Mouse (Mus musculus): ENCODE results near the gene Fem1b. TPM values are rescaled to one million over a fixed set of nuclear protein-coding genes. Genes with fewer than 3 reads are reported as not detected.
A peak's percentile ranks its signal among the peaks of the same experiment; 100 is the strongest.

The Fem1b gene
- polyA plus RNA-seq, 1 experiment = 20.0 TPM

DNA sequence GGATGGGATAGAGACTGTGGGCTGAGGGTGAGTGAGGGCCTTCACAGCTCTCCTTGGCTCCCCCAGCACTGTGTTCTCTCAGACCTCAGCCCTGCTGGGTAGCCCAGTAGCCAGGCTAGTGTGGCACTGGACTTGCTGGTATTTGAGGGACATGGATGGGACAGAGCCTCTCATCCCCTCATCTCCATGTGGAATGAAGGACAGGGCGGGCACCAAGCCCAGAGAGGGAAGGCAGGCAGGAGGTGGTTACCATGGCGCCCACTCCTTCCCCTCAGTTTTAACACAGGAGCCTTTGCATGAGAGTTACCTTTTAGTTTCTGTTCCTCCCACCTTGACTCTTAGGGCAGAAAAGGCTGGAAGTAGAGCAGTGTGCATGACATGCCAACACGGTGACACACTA, 36.9 kb upstream of the Fem1b start:
- no peak overlapping the region for H3K4me3 ChIP-seq (replicated peaks; ENCODE audit: control insufficient read depth, low read depth, low read length)
- no peak for TF ChIP-seq CTCF (IDR thresholded peaks at IDR 0.05; ENCODE audit: control insufficient read depth, insufficient read depth, low read length)
- no peak for TF ChIP-seq POLR2A (IDR thresholded peaks at IDR 0.05; ENCODE audit: borderline replicate concordance, control insufficient read depth, low read depth, low read length)
- WGBS = 84% methylated on average over 3 of the region's 3 CpGs
- H3K27ac ChIP-seq (ENCODE audit: control insufficient read depth, insufficient read depth, low read depth, low read length, poor library complexity) = no peak overlapping the region
- no peaks in the 10 kb centered on the region for H3K4me1 ChIP-seq (ENCODE audit: control insufficient read depth, insufficient read depth, low read length)

DNA sequence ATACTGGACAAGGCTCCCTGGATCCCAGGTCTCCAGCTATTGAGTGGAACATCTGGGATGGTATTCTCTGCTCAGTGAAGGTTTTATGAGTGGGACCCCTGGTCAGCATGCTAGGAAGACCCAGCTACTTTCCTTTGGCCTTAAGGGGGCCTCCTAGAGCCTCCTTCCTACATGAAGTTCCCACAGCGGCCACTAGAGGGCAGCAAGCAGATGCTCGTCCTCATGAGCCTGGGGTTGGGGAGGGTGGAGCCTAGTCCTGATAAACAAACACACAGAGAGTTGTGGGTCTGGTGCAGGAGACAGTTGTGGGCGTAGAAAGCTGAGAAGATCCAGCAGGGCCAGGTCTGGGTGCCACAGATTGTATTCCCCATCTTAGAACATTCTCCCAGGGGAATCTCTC, 36.0 kb upstream of the Fem1b start:
- Histone ChIP-seq H3K4me3 (replicated peaks; ENCODE audit: control insufficient read depth, low read depth, low read length) (no peak overlapping the region), H3K4me1 (ENCODE audit: control insufficient read depth, insufficient read depth, low read length) (no peaks in the 10 kb centered on the region), H3K27ac (ENCODE audit: control insufficient read depth, insufficient read depth, low read depth, low read length, poor library complexity) (no peak overlapping the region)
- WGBS = 1% methylated on average over 3 of the region's 3 CpGs
- TF ChIP-seq POLR2A (IDR thresholded peaks at IDR 0.05; ENCODE audit: borderline replicate concordance, control insufficient read depth, low read depth, low read length) (no peak), CTCF (IDR thresholded peaks at IDR 0.05; ENCODE audit: control insufficient read depth, insufficient read depth, low read length) (peak; percentile 96)

DNA sequence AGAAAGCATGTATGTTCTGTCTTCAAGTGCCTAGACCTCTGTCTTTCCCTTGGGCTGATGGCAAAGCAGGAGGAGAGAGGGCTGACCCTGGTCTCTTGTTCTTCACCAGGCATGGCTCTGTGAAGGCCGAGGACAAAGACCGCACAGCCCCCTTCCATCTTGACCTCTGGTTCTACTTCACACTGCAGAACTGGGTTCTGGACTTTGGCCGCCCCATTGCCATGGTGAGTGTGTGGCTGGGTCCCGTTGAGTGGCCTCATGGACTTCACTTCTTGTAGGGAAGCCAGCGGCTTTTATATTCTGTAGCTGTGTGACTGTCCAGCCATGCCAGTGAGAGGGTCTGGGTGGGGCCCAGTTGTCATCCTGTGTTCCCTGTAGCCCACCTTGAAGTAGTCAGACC, 32.7 kb upstream of the Fem1b start:
- no peak overlapping the region for H3K4me3 ChIP-seq (replicated peaks; ENCODE audit: control insufficient read depth, low read depth, low read length)
- no peaks in the 10 kb centered on the region for H3K4me1 ChIP-seq (ENCODE audit: control insufficient read depth, insufficient read depth, low read length)
- TF ChIP-seq CTCF (IDR thresholded peaks at IDR 0.05; ENCODE audit: control insufficient read depth, insufficient read depth, low read length) = no peak
- no peak for TF ChIP-seq POLR2A (IDR thresholded peaks at IDR 0.05; ENCODE audit: borderline replicate concordance, control insufficient read depth, low read depth, low read length)
- no peak overlapping the region for H3K27ac ChIP-seq (ENCODE audit: control insufficient read depth, insufficient read depth, low read depth, low read length, poor library complexity)
- 86% methylated on average over 5 of the region's 5 CpGs for WGBS

DNA sequence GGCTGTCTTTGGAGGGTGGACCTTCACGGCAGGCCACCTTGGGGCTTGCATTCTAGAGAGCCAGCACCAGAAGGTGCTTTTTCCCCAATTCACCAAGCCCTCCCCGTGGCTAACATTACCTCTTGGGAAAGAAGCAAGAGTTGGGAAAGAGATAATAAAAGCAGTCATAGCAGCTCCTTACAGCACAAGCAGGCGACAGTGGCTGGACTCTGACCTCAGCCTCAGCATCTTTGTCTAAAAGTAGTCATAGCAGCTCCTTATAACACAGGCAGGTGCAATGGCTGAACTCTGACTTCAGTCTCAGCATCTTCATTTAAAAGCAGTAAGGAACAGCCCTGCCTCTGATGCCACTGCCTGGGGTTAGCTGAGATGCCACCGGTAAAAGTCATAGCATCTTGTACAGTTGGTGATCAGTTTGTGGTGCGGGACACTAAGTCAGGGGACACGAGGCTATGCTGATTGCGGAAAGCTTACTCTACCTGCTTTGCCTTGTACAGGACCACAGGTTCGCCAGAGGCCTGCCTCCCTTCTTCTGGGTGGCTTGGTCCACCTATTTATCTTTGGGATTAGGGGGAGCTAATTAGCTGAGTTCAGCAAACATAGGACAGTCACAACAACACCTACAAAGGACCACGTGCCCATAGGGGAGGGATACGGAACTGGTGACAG, 31.8 kb upstream of the Fem1b start:
- no peaks in the 10 kb centered on the region; the same call in 1 of the 2 replicates for H3K4me1 ChIP-seq (ENCODE audit: control insufficient read depth, insufficient read depth, low read length)
- H3K27ac ChIP-seq (ENCODE audit: control insufficient read depth, insufficient read depth, low read depth, low read length, poor library complexity) = no peak overlapping the region
- 80% methylated on average over 10 of the region's 10 CpGs for WGBS
- H3K4me3 ChIP-seq (replicated peaks; ENCODE audit: control insufficient read depth, low read depth, low read length) = no peak overlapping the region
- TF ChIP-seq POLR2A (IDR thresholded peaks at IDR 0.05; ENCODE audit: borderline replicate concordance, control insufficient read depth, low read depth, low read length) (no peak), CTCF (IDR thresholded peaks at IDR 0.05; ENCODE audit: control insufficient read depth, insufficient read depth, low read length) (no peak)

DNA sequence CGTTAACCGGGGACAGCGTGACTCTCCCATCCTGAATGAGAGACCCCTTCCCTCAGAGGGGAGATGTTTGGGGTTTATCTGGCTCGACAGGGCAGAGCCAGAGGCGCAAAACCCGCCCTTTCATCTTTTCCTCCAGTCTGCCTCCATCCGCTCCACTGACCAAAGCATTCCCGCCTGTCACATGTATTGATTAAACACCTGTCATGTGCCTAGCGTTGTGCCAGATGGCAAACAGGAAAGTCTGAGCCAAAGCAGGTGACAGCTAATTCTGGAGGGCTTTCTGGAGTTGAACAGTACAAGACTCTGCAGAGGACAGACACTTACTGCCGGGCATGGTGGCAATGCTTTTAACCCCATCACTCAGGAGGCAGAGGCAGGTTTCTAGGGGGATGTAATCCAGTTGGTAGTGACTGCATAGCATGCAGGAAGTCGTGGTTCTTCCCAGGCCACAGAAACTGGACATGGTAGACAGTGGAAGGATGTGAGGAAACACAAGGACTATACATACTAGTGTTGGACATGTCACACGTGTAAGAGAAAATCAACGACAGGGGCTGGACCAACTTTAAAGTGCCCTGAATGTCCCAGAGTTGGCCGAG, 27.5 kb upstream of the Fem1b start:
- no peaks in the 10 kb centered on the region; the same call in 1 of the 2 replicates for H3K4me1 ChIP-seq (ENCODE audit: control insufficient read depth, insufficient read depth, low read length)
- peak overlapping the region; percentile 46; the same call in 1 of the 2 replicates for H3K27ac ChIP-seq (ENCODE audit: control insufficient read depth, insufficient read depth, low read depth, low read length, poor library complexity)
- peak overlapping the region; percentile 69 for H3K4me3 ChIP-seq (replicated peaks; ENCODE audit: control insufficient read depth, low read depth, low read length)
- 5% methylated on average over 14 of the region's 14 CpGs for WGBS
- TF ChIP-seq CTCF (IDR thresholded peaks at IDR 0.05; ENCODE audit: control insufficient read depth, insufficient read depth, low read length) (no peak), POLR2A (IDR thresholded peaks at IDR 0.05; ENCODE audit: borderline replicate concordance, control insufficient read depth, low read depth, low read length) (no peak)

DNA sequence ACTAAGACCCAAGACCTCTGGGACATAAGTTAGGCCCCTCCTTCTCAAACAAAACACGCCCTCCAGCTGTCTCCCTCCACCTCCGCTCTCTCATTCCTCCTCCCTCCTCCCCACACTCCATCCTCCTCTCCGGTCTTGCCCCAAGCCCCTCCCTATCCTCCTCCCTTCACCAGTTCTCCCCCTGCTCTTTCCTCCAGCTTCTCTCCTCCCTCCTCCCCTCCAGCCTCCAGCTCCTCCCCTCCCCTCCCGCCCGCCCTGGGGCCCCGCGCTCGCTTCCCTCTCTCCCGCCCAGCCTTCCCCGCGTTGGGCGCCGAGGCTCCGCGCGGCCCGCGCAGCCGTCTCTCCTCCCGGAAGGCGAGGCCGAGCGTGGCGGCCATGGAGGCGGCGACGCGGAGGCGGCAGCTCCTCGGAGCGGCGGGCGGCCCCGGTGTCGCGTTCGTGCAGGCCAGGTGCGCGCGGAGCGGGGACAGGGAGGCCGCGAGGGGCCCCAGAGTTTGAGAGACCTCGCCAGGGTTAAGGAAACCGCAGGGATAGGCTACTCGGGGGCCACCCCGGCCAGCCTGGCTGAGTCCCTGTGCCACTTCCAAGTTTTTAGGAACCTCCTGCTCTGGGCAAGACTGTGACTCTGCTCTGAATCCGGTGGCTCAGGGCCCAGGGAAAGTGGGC, 26.9 kb upstream of the Fem1b start, which contains the start of gene Cln6:
TSS of gene Cln6 (plus strand) at position 280 of the 666 bp plus-strand sequence.
- Histone ChIP-seq H3K4me1 (ENCODE audit: control insufficient read depth, insufficient read depth, low read length) (no peaks in the 10 kb centered on the region; the same call in 1 of the 2 replicates), H3K27ac (ENCODE audit: control insufficient read depth, insufficient read depth, low read depth, low read length, poor library complexity) (peak within 1 kb of the TSS; percentile 46; the same call in 1 of the 2 replicates), H3K4me3 (replicated peaks; ENCODE audit: control insufficient read depth, low read depth, low read length) (peak within 1 kb of the TSS; percentile 69)
- WGBS = 1% methylated on average over 48 of the region's 48 CpGs
- peak; percentile 52; the same call in 1 of the 2 replicates for TF ChIP-seq POLR2A (IDR thresholded peaks at IDR 0.05; ENCODE audit: borderline replicate concordance, control insufficient read depth, low read depth, low read length)
- no peak for TF ChIP-seq CTCF (IDR thresholded peaks at IDR 0.05; ENCODE audit: control insufficient read depth, insufficient read depth, low read length)

DNA sequence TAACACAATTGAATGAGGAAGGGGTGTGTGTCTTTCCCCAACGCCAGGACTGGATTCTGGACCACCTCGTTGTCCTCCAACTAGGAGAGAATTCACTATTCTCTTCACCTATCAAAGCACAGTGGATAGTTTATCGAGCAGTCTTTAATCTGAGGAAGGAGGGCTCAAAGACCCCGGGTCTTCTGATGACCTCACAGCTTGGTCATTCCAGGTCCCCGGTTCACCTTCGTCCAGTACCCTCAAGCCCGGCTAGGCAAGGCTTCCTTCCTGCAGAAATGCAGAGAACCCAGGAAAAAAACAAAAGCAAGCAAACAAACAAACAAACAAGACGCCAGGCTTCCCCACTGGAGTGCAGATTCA, 26.4 kb upstream of the Fem1b start:
- H3K27ac ChIP-seq (ENCODE audit: control insufficient read depth, insufficient read depth, low read depth, low read length, poor library complexity) = no peak overlapping the region
- peak overlapping the region; percentile 69 for H3K4me3 ChIP-seq (replicated peaks; ENCODE audit: control insufficient read depth, low read depth, low read length)
- 1% methylated on average over 8 of the region's 8 CpGs for WGBS
- H3K4me1 ChIP-seq (ENCODE audit: control insufficient read depth, insufficient read depth, low read length) = no peaks in the 10 kb centered on the region; the same call in 1 of the 2 replicates
- TF ChIP-seq POLR2A (IDR thresholded peaks at IDR 0.05; ENCODE audit: borderline replicate concordance, control insufficient read depth, low read depth, low read length) = no peak
- TF ChIP-seq CTCF (IDR thresholded peaks at IDR 0.05; ENCODE audit: control insufficient read depth, insufficient read depth, low read length) = no peak

DNA sequence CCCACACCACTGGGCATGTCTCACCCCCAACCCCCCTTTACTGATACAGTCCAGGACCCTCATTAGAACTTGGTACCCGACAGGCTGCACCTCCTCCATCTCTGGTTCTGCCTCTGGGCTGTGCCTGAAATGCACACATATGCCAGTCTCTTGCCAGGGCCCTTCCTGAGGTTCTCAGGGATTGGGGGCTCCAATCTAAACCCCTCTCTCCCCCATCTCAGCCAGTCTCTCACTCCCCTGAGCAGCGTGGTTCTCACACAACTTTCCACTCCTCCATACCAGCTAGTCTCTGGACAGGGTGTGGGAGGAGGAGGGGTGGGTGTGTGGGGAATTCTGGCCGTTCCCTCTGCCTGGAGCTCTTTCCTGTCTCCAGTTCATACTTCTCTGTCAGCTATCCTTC, 25.9 kb upstream of the Fem1b start:
- no peaks in the 10 kb centered on the region; the same call in 1 of the 2 replicates for H3K4me1 ChIP-seq (ENCODE audit: control insufficient read depth, insufficient read depth, low read length)

More for the DNA sequence above, 25.9 kb upstream of the Fem1b start:
- TF ChIP-seq POLR2A (IDR thresholded peaks at IDR 0.05; ENCODE audit: borderline replicate concordance, control insufficient read depth, low read depth, low read length) (no peak), CTCF (IDR thresholded peaks at IDR 0.05; ENCODE audit: control insufficient read depth, insufficient read depth, low read length) (no peak)
- Histone ChIP-seq H3K4me3 (replicated peaks; ENCODE audit: control insufficient read depth, low read depth, low read length) (no peak overlapping the region), H3K27ac (ENCODE audit: control insufficient read depth, insufficient read depth, low read depth, low read length, poor library complexity) (no peak overlapping the region)
- 54% methylated on average over 3 of the region's 3 CpGs for WGBS
